Mouse (Mus musculus) heart, adult 8-10 months (tissue): Measurements from ENCODE around the gene Fgf15. TPM values are rescaled to one million over a fixed set of nuclear protein-coding genes. Genes with fewer than 3 reads are reported as not detected.

Source experiments
- DNase-seq: peaks from one replicate; pipeline ENCODE4 v3.0.0; 2022; ENCODE audit warnings: low spot score
- total RNA-seq, 4 experiments: library from RNA; stranded (reverse); gene quantifications; 2 replicates each; pipeline ENCODE4 v1.2.4; 2022

Fgf15 gene
- total RNA-seq, 4 experiments from 2014 or later, result not detected

- no peak for DNase-seq
Measured at GRCm38 (mm10) chr7:144931778-144932177, 35.4 kb downstream of the Fgf15 start.

- DNase-seq, result no peak
Measured at GRCm38 (mm10) chr7:144932389-144932937, 36.1 kb downstream of the Fgf15 start.

GRCm38 (mm10) chr7:144933336-144933735 is 37.0 kb downstream of the Fgf15 start:
- peak; percentile 36 for DNase-seq

GRCm38 (mm10) chr7:144933796-144934195 is 37.5 kb downstream of the Fgf15 start:
- no peak for DNase-seq

GRCm38 (mm10) chr7:144934901-144935300 is 38.6 kb downstream of the Fgf15 start:
- no peak for DNase-seq

- DNase-seq, result no peak
Measured at GRCm38 (mm10) chr7:144935563-144935962, 39.2 kb downstream of the Fgf15 start.

GRCm38 (mm10) chr7:144936311-144936880 is 40.1 kb downstream of the Fgf15 start:
- no peak for DNase-seq

- peak; percentile 90 for DNase-seq
Measured at GRCm38 (mm10) chr7:144937490-144937889, 41.2 kb downstream of the Fgf15 start.

- DNase-seq, result no peak
Measured at GRCm38 (mm10) chr7:144937899-144938517, 41.7 kb downstream of the Fgf15 start.

GRCm38 (mm10) chr7:144938661-144939343 is 42.5 kb downstream of the Fgf15 start:
- no peak for DNase-seq

- DNase-seq, result peak; percentile 77
Measured at GRCm38 (mm10) chr7:144939344-144940002, 43.1 kb downstream of the Fgf15 start, which contains the start of gene Ccnd1. Ccnd1 (minus strand) TSS chr7:144939925.

- peak; percentile 57 for DNase-seq
Measured at GRCm38 (mm10) chr7:144940003-144940571, 43.8 kb downstream of the Fgf15 start.

GRCm38 (mm10) chr7:144940585-144940984 is 44.3 kb downstream of the Fgf15 start:
- no peak for DNase-seq

- DNase-seq, result peak; percentile 96
Measured at GRCm38 (mm10) chr7:144941242-144941831, 45.0 kb downstream of the Fgf15 start.

GRCm38 (mm10) chr7:144942071-144942743 is 45.9 kb downstream of the Fgf15 start:
- DNase-seq, result peak; percentile 38

- no peak for DNase-seq
Measured at GRCm38 (mm10) chr7:144942744-144943135, 46.4 kb downstream of the Fgf15 start.

- peak; percentile 73 for DNase-seq
Measured at GRCm38 (mm10) chr7:144943254-144943653, 46.9 kb downstream of the Fgf15 start.
